Mouse (Mus musculus) R1 (cell line): ENCODE results near the gene Ppara.

ENCODE experiments used
- DNase-seq: peaks from one replicate; pipeline ENCODE4 v3.0.0-alpha.2; 2018; ENCODE audit warnings: low read depth, low spot score

Ppara gene

GRCm38 (mm10) chr15:85802931-85803330 is 68.1 kb downstream of the Ppara start:
- DNase-seq = no peak

- no peak for DNase-seq
Observed at GRCm38 (mm10) chr15:85806886-85807285, 72.1 kb downstream of the Ppara start.

- DNase-seq = no peak
Observed at GRCm38 (mm10) chr15:85807404-85807803, 72.6 kb downstream of the Ppara start.

GRCm38 (mm10) chr15:85808031-85808430 is 73.2 kb downstream of the Ppara start:
- DNase-seq = no peak

GRCm38 (mm10) chr15:85808434-85808833 is 73.7 kb downstream of the Ppara start:
- no peak for DNase-seq

GRCm38 (mm10) chr15:85809091-85809490 is 74.3 kb downstream of the Ppara start:
- DNase-seq = no peak

- DNase-seq = no peak
Observed at GRCm38 (mm10) chr15:85810462-85810805, 75.7 kb downstream of the Ppara start.

GRCm38 (mm10) chr15:85810806-85811521 is 76.2 kb downstream of the Ppara start:
- DNase-seq = peak; percentile 52

- peak; percentile 94 for DNase-seq
Observed at GRCm38 (mm10) chr15:85811535-85812277, 76.9 kb downstream of the Ppara start, which contains the start of gene Cdpf1. TSS of gene Cdpf1 (minus strand) at chr15:85811697.

GRCm38 (mm10) chr15:85813428-85813827 is 78.6 kb downstream of the Ppara start:
- peak; percentile 45 for DNase-seq

GRCm38 (mm10) chr15:85821203-85822010 is 86.6 kb downstream of the Ppara start, which contains the start of gene Pkdrej:
TSS of gene Pkdrej (minus strand) at chr15:85821734.
- no peak for DNase-seq

GRCm38 (mm10) chr15:85822011-85822359 is 87.2 kb downstream of the Ppara start:
- DNase-seq = peak; percentile 60

GRCm38 (mm10) chr15:85826676-85827075 is 91.9 kb downstream of the Ppara start:
- DNase-seq = no peak

- no peak for DNase-seq
Observed at GRCm38 (mm10) chr15:85828071-85828470, 93.3 kb downstream of the Ppara start.

GRCm38 (mm10) chr15:85829470-85829869 is 94.7 kb downstream of the Ppara start:
- DNase-seq = no peak

GRCm38 (mm10) chr15:85831954-85832590 is 97.3 kb downstream of the Ppara start, which contains the start of gene Ttc38:
TSS of gene Ttc38 (plus strand) at chr15:85832306.
- DNase-seq = peak; percentile 94

GRCm38 (mm10) chr15:85832599-85832998 is 97.8 kb downstream of the Ppara start:
- no peak for DNase-seq

- DNase-seq = peak; percentile 47
Observed at GRCm38 (mm10) chr15:85835335-85835734, 100.6 kb downstream of the Ppara start.

GRCm38 (mm10) chr15:85836887-85837286 is 102.1 kb downstream of the Ppara start:
- DNase-seq = no peak

- peak; percentile 68 for DNase-seq
Observed at GRCm38 (mm10) chr15:85840983-85841382, 106.2 kb downstream of the Ppara start.

GRCm38 (mm10) chr15:85841796-85842360 is 107.1 kb downstream of the Ppara start:
- no peak for DNase-seq
